Mouse (Mus musculus) heart, adult 18-20 months (tissue): ENCODE measurements around the gene Ifng. TPM values are rescaled to one million over a fixed set of nuclear protein-coding genes. Genes with fewer than 3 reads are reported as not detected.
"Not testable (repeated sequence)": the region's sequence is repeated elsewhere in the genome, so short reads cannot be mapped to it uniquely, and the experiment has no call there.

Experiments
- DNase-seq, 2 experiments: peaks; one replicate each; pipeline ENCODE4 v3.0.0; 2021 to 2022; ENCODE audit warnings: mixed read lengths in 1 of 2
- long read RNA-seq, 2 experiments: library from polyadenylated mRNA; stranded (forward); transcript quantifications; one replicate each; pipeline ENCODE4 v2.0.0; 2021
- total RNA-seq, 2 experiments: library from RNA; stranded (reverse); gene quantifications; 2 replicates each; pipeline ENCODE4 v1.2.3; 2021

The Ifng gene
- not detected for total RNA-seq
- long read RNA-seq, experiment 1: 0 reads
- long read RNA-seq, experiment 2: 0 reads

DNA sequence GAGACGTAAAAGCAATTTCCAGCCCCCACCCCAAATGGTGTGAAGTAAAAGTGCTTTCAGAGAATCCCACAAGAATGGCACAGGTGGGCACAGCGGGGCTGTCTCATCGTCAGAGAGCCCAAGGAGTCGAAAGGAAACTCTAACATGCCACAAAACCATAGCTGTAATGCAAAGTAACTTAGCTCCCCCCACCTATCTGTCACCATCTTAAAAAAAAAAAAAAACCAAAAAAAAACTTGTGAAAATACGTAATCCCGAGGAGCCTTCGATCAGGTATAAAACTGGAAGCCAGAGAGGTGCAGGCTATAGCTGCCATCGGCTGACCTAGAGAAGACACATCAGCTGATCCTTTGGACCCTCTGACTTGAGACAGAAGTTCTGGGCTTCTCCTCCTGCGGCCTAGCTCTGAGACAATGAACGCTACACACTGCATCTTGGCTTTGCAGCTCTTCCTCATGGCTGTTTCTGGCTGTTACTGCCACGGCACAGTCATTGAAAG is at the start of gene Ifng:
Gene Ifng, plus strand, starts transcription at position 305 of the 499 bp plus-strand sequence.
- no peak for DNase-seq

DNA sequence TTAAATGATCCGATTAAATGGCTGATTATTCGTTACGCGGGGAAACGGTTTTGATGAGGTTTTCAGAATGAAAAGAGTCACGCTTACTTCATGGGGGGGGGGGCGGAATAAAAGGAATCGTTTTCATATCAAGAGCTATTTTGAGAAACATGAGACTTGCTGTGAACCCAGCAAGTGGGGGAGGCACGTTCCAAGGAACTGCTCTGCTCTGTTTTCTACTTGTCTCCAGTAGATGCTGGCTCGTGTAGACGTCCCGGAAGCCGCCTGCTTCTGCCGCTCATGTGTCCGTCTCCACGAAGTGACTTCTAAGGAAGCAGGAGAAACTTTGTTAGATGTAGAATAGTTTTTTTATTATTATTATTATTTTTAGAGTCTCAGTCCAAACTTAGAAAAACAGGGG is 40.9 kb upstream of the Ifng start:
- DNase-seq: no peak

- DNase-seq: peak in 1 of 2 experiments; percentile 18
These were observed 34.2 kb upstream of the Ifng start for GRCm38 (mm10) chr10:118406463-118407221.

DNA sequence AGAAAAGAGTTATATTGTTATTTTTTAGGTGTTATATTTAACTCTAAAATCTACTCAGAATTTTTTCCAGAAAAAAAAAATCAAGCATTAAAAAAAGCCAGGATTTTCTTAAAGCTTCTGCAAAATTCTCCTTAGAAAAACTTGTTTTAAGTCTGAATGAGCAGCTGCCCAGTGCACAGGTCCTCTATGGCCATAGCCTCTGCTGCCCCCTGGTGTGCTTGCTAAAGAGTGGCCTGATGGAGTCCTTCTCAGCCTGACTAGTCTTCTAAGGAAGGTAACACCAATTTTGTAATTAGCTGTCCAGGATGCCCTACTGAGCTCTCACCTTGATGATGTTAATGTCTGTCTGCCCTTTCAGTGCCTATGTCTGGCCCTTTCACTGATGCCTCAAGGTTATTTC is 29.5 kb upstream of the Ifng start:
- DNase-seq: no peak

GRCm38 (mm10) chr10:118412774-118413173 is 28.1 kb upstream of the Ifng start:
- no peak for DNase-seq

- peak in 1 of 2 experiments; percentile 8 for DNase-seq
These were observed 21.8 kb upstream of the Ifng start for GRCm38 (mm10) chr10:118419000-118419425.

- no peak for DNase-seq
These were observed 19.9 kb upstream of the Ifng start for GRCm38 (mm10) chr10:118420896-118421295.

- DNase-seq: no peak
These were observed 5.3 kb upstream of the Ifng start for GRCm38 (mm10) chr10:118435501-118435900.

GRCm38 (mm10) chr10:118441898-118442297 is 1.1 kb downstream of the Ifng start:
- DNase-seq: peak in 1 of 2 experiments; percentile 21

DNA sequence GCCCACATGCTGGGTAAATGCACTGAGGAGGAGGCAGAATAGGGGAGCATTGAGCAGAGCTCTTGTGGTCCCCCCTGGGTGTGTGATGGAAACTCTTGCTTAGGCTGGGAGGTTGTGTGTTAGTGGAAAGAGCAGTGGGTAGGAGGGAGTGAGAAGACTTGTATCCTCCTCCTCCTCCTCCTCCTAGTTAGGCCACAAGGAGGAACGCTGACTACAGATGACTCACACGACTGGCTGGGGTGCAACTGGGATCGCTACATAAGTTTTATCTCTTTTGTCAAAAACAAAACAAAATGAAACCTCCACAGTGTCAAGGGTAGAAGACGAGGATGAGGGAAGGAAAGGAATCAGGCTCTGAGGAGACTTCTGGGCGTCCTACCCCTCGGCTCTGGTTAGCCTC is 2.2 kb downstream of the Ifng start:
- DNase-seq: no peak

DNA sequence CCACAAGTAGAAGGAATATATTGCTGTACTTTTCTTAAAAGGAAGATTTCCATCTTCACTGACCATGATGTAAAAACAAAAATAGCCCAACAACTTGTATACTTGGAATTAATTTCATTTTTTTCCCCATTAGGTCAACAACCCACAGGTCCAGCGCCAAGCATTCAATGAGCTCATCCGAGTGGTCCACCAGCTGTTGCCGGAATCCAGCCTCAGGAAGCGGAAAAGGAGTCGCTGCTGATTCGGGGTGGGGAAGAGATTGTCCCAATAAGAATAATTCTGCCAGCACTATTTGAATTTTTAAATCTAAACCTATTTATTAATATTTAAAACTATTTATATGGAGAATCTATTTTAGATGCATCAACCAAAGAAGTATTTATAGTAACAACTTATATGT is 4.2 kb downstream of the Ifng start:
- DNase-seq: peak in 1 of 2 experiments; percentile 18

GRCm38 (mm10) chr10:118445502-118445901 is 4.7 kb downstream of the Ifng start:
- DNase-seq: no peak

DNA sequence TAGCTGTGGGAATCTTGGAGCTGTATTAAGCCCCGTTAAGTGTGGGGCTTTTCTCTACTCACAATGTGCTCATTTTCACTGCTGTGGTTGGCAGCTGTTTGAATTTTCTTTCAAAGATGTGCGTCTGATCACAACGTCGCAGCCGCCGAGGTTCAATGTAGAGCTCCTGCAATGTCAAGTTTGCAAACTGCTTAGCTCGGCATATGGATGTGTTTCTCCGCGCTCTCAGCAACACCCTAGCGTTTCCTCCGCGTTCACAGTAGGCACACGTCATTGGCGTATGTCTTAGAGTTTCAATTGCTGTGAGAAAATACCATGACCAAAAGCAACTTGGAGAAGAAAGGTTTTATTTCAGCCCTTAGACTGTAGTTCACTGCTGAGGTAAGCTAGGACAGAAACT is 5.1 kb downstream of the Ifng start:
- DNase-seq: no peak

DNA sequence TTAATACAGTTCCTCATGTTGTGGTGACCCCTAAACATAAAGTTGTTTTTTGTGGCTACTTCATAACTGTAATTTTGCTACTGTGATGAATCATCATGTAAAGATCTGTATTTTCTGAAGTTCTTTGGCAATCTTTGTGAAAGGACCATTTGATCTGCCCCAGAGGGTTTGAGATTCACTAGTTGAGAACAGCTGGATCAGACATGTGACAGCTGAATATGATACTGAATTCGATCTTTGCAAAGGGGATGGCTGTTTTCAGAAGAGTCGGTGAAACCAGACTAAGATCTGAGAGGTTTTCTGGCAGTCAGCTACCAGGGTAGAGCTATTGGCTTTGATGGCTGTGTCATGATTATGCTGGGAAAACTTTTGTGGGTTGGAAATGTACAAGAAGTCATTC is 10.9 kb downstream of the Ifng start:
- DNase-seq: no peak

GRCm38 (mm10) chr10:118458729-118459128 is 17.9 kb downstream of the Ifng start:
- DNase-seq: no peak

DNA sequence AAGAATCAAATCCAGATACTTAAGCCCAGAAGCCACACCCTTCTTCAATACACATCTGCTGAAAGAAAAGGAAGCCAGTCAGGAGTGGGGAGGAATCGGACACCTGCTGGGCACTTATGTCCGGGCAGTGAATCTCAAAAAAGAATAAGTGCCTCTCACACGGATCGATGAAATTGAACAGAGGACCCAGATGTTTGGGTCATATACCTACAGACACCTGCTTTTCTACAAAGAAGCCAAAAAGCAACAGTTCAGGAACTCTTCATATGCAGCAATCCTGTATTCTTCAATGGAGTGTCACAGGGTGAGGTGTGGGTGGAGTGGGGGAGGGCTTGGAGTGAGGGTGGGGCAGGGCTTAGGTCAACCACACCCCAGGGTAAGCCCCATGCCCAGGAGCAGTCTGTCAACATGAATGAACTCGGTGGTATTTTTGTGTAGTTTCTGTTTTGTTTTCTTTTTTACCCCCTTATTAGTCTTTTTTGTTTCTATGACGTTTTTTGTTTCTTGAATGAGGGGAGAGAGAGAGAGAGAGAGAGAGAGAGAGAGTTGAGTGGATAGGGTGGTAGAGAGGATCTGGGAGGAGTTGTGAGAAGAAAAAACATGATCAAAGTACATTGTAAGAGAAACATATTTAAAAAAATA is 20.4 kb downstream of the Ifng start:
- no peak for DNase-seq

DNA sequence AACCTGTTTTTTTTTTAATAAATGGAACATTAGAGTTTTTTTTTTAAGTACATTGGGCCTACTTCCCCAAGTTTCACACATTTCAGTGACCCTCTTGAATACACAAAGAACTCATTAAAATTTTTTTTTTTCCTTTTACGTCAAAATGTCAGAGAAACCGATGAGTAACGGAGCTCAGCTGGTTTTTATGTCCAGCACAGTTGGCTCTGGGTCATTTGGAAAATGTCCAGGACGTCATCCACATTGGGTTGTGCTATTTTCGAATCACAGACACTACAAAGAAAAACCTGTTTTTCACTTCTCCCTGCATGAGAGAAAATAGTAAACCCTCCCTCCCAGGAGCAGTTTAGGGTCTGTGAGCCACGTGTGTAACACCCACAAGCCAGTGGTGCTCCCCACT is 25.6 kb downstream of the Ifng start:
- peak in 1 of 2 experiments; percentile 32 for DNase-seq

DNA sequence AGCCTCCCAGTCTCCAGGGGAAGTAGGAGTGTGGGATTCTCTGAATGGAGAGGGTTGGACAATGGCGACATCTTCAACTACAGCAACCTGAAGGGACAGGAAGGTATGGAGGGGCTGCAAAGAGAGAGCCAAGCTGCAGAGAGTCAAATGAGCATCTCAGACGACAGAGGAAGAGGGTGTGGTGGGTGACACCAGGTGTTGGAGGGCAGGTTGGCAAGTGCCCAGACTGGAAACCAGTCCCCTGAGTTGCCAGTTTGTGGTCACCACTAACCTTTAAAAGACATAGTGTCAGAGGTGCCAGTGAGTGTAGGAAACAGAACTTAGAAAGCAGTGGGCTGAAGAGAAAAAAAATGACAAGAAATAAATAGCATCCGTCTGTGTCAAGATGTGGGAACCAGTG is 28.2 kb downstream of the Ifng start:
- no peak for DNase-seq

- DNase-seq: no peak
These were observed 29.6 kb downstream of the Ifng start for GRCm38 (mm10) chr10:118470296-118470957.

DNA sequence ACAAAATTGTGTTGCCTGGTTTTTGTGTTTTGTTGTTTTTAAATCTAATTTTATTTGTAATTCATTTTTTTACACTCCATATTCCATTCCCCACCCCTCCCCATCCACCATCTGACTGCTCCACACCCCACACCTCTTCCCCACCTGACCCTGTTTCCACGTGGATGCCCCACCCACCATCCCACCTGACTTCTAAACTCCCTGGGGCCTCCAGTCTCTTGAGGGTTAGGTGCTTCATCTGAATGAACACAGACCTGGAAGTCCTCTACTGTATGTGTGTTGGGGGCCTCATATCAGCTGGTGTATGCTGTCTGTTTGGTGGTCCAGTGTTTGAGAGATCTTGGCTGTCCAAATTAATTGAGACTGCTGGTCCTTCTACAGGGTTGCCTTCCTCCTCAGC is 32.0 kb downstream of the Ifng start:
- DNase-seq: not testable (repeated sequence)

- no peak for DNase-seq
These were observed 35.9 kb downstream of the Ifng start for GRCm38 (mm10) chr10:118476696-118477095.

GRCm38 (mm10) chr10:118477297-118477696 is 36.5 kb downstream of the Ifng start:
- no peak for DNase-seq

GRCm38 (mm10) chr10:118479244-118479643 is 38.4 kb downstream of the Ifng start:
- DNase-seq: peak; percentile 8 to 38
